Mouse (Mus musculus) right cerebral cortex, postnatal 25 days (tissue): ENCODE results near the gene Fam213b.

ENCODE experiments used
- DNase-seq: peaks from one replicate; pipeline ENCODE4 v3.0.0; 2022

Gene Fam213b

DNA sequence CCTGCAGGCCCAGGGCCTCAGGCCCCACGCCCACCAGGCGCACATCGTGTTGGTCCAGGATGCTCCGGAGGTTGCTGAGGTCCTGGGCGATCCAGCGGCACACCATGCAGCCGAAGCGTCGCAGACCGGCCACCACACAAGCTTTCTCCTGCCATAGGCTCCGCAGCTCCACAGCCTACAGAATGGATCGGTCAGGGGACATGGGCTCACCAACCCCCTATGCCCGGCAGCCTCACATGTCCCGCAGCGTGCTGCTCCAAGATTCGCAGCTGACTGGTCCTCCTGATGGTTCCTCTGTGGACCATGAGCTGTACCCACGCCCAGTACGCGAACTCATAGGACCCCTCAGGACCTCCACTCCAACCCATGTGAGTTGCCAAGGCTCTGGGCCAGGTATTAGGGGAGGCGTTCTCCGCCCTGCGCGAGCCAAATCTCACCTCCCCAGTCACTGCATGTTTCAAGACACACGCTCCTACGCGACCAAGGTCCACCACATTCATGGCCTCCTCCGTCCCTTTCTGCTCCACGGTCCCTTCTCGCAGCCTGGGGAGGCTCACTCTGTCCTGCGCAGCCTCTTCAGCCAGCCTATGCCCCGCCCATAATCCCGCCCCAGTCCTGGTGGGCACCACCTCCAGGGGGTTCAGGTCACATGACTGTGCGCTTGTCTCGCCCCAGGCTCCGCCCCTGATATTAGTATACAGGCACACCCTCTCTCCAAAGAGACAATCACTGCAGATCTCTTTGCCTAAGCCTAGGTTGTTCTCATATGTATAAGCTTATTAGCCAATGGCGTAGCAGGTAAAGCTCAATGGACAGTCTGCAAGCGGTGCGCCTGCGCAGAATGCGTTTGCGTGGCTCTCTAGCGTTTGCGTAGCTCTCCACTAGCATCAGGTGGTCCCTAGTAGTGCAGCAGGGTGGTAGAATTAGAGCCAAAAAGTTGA lies at the start of gene Fam213b:
TSS of gene Fam213b (minus strand) at position 630 of the 941 bp plus-strand sequence.
- peak; percentile 75 for DNase-seq

DNA sequence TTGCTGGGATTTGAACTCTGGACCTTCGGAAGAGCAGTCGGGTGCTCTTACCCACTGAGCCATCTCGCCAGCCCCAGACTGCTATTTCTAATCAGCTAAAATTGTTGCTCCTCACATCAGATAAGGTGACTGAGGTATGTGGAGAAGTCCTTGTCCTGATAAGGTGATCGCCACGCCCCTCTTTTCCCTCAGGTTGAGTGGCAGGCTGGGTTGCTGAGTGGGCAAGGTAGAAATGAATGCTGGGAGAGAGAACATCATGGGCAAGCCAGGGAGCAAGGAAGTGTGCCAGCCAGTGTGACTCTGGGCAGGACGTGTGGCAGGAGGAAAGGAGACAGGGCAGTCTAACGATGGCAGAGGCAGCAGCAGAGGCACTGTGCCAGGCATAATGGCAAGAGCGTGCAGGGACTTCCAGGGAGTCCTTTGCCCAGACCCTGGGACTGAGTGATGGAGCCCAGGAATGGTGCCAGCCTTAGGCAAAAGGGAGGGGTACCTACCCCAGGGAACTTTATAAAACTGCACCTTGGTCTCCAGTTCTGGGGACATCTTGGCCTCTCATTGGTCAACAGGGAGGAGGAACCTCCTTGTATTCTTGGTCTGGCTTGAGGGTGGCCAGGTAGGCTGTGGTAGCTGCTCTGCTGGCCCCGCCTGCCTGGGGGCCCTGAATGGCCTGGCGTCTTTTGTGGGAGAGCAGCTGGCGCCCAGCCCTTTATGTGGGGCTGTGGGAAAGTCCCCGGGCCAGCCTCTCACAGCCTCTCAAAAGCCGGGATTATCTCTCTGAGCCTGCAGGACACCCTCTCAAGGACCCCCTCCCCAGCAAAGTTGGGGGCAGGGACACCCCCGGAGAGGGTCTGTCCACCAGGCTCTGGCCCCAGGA lies 49.4 kb upstream of the Fam213b start:
- DNase-seq = peak; percentile 42

DNA sequence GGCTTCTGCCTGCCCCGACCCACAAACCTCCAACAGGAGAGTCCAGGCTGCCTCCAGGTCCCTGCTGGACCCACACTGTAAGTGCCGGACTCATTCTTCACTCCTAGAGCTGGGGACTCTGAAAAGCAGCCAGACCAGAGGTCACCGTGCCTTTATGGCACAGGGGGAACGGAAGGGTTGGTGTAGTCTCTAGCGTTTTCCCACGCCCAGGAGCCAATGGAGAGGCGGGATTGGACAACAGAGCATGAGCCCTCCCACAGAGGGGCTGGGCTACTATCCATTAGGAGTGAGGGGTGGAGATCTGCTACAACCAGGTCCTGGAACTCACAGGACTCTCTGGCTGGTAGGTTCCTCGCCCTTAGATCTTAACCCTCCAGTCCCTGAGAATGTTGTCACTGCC lies 47.4 kb upstream of the Fam213b start:
- peak; percentile 55 for DNase-seq

DNA sequence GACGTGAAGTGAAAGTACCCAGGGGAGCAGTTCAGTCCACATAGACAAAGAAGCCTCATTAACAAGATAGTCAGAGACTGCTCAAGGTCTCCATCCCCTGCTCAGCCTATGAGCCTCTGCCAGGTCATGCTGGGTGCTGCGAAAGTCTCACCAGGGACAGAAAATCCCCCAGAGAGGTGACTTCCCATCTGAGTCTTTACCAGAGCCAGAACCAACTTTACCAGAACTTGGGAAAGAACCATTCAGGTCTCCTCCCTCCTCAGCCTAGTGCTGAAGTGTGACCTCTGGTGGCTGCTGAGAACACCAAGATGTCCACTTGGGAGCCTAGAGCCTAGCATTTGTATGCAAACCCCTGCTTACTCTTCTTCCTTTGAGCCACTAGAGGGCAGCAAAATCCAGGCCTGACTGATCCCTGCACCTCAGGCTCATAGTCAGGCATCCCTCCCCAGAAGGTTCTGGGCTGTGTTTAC lies 45.2 kb upstream of the Fam213b start:
- DNase-seq = peak; percentile 67

DNA sequence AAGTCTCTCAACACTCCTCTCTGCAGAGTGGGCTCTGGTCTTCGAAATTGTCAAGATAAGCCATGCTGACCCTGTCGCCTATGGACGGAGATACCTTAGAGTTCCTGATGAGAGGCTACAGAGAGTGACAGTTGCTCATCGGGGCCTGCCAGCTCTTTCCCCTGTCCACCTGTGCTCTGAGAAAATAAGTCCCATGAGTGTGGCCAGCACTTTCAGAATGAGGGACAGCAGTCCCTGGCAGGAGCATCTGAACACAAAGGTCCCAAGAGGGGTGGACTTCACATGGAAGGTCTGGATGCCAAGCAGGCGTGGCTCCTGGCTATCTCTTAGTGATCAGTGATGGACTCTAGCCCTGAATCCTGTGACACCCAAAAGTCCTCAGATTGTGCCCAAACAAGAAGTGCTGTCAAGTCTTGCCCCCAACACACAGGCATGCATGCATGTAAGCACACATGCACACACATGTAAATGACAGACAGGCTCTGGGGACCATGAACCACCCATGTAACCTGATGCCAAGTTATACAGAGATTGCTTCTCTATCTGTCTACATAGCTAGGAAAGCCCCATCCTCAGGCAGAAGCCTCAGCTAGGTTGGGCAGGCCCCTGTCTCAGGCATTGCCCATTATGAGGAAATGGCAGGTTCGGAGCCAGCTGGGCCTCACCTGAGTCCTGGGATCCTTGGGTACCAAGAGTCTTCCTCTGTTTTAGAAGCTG lies 44.5 kb upstream of the Fam213b start:
- DNase-seq = no peak

DNA sequence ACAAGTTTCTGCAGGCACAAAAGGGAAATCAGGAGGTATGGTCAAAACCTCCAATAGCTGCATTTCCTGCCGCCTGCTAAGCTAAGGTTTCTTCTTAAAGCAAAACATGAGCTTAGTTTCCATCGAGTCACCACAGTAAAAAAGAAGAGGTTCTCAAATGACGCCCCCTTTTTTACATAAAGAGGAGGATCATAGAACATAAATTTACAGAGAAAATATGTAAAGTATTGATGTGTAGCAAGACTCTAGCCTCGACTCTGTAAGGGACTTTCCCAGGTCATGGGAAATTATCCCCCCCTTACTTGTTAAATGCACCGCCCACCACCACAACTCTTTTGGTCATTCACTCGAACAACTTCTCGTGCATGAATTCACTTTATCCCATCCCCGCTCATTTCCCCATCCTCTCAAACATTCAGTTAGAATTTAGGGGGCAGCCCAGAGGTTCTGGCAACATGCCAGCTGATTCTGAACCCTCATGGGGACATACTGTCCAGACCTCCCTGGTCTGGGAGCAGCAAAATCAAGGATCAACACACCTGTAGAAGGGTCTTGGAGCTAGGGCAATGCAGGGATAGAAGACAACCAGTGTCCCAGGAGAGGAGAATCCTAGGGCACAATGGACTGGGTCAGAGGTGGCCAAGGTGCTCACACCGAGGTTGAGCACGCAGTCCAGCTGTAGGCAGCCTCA lies 43.8 kb upstream of the Fam213b start:
- DNase-seq = no peak

DNA sequence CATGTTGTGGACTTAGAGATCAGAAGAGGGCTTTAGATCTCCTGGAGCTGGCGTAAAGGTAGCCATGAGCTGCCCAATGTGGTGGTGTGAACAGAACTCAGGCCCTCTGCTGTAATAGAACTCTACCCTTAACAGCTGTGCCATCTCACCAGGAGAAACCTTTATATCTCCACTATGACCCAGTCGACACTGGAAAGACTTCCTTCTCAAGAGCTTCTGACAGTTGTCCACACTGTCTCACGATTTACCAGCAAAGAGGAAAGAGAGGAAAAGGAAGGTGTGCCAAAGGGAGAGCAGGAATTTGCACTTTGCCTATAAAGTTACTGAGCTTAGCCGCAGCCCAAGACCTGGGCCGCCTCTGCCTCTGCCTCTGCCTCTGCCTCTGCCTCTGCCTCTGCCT lies 42.9 kb upstream of the Fam213b start:
- DNase-seq = no peak

DNA sequence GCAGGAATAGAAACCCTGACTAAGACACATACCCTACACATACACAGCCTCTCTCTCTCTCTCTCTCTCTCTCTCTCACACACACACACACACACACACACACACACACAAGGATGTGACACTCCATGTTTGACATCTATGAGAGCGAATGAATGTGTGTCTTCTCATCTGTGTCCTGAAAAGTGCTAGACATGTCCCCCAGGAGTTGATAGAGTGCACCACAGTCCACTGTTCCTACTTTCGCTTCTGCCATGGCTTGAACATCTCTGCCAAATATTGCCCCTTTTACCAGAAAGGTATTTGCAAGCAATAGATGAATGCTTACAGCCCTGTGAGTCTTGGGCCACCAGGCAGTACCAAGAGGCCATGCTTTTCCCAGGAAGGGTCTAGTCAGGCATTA lies 41.2 kb upstream of the Fam213b start:
- no peak for DNase-seq

DNA sequence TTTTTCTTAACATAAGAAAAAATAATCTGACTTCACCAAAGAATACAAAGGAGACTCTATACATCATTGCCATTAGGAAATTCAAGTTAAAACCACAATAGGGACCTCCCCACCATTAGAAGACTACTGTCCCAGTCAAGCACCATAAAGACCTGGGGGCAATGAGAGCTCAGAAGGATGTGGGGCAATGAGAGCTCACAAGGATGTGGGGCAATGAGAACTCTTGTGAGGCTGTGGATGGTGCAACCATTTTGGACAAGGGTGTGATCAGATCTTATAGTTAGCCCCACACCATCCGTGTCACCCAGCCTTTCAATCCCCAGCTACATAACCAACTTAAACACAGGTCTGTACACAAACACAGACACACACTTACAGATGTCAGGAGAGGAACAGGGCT lies 38.8 kb upstream of the Fam213b start:
- DNase-seq = no peak

DNA sequence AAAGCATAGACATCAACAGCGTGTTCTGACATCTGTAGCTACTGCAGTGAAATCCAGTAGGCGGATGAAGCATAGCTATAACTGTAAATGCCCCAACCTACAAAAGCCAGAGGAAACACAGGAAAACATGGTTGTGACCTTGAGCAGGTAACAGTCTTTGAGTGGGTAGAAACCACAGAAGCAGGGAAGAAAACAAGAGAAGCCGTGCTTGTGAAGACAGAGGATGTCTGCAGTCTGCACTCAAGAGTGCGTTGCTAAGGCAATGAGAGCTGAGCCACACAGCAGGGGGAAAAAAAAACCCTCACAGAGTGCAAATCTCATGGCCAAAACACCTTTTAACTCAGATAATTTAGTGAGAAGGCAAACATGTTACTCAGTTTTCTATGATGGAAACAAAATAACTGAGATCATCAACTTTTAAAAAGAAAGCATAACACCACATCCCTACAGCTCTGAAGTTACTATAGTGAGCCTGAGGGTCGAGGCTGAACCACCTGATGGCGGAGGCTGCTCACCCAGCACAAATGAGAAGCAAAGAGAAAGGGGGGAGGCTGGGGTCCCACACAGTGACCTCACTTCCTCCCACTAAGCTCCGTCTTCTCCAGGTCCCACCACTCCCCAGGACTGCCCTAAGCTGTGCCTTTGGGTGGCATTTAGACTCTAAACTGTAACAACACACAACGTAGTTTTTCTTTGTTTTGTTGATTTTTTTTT lies 37.8 kb upstream of the Fam213b start:
- no peak for DNase-seq

DNA sequence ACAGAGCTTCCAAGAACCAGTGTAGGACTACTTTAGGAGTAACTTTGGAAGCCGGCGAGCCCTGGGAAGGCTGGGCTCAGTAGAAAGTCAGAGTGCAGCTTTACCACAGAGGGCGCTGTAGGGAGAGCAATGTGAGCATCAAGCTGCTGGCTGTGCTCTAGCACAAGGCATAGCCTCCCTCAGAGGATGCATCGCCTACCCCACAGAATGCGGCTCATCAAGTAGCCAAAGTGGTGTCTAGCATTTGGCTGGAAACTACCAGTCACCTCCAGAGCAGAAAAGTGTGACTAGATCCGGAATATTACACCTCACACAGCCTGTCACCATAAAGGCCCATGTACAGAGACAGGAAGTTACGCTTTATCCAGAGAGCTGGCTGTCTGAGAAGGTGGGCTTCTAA lies 36.9 kb upstream of the Fam213b start:
- no peak for DNase-seq

DNA sequence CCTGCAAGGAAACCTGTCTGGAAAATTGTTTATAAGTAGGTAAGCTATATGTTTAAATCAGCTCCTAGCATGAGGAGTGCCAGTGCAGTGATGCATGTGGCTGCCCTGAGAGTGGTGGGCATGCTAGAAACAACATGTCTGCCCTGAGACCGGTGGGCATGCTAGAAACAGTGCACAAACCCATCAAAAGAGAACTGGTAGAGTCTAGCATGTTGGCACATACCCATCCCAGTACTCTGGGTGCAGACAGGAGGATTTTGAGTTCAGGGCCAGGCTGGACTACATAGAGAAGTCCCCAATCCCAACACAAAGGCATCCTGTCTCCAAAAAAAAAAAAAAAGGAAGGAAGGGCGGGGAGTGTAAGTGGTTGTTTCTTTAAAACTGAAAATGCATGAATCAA lies 35.9 kb upstream of the Fam213b start:
- DNase-seq = no peak

DNA sequence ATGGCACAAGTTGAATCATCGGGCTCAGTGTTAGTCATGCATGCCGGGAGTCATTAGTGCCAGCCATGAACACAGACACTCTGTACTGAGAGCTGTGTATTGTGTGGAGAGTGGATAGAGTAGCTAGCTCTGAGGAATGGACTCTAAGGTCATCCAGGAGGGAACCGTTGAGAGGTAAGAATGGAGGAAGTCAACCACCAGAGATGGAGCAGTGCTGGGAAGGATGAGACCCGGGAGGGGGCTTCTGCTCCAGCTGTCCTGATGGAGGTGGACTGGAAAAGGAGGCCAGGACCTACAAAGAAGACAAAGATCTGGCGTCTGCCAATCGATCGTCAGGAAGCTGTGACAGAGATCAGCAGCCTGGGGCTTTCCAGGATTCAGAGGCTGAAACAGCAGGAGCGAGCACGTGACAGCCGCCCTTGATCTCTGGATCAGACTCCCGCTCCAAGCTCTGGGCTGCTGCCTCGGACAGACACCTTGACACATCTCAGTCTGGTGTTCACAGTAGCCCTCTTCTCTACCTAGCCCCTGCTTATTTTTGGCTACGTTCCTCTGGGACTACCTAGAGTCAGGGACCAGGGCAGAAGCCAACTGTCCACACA lies 34.5 kb upstream of the Fam213b start:
- DNase-seq = no peak

DNA sequence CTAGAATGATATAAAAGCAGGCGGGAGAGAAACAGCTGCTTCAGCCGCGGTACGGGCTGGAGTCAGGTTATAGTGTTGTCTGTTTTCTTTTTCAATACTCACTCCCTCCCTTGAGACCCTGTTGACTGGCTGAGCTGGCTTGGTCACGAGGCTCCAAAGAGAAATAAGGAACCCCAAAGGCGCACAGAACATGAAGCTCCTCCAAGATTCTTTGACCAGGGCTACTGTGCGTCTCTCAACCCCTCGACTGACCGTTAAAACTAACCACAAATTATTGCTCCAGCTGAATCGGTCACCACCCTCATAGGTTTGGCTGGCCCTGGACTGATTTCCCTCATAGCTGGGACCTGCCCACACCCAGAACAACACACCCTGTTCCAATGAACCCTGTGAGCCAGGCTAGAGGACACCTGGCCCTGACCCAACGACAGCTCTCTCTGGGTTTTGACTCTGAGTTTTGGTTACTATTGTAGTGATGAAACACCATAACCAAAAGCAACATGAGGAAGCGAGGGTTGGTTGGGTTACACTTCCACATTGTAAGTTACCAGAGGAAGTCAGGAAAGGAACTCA lies 30.2 kb upstream of the Fam213b start:
- DNase-seq = no peak

DNA sequence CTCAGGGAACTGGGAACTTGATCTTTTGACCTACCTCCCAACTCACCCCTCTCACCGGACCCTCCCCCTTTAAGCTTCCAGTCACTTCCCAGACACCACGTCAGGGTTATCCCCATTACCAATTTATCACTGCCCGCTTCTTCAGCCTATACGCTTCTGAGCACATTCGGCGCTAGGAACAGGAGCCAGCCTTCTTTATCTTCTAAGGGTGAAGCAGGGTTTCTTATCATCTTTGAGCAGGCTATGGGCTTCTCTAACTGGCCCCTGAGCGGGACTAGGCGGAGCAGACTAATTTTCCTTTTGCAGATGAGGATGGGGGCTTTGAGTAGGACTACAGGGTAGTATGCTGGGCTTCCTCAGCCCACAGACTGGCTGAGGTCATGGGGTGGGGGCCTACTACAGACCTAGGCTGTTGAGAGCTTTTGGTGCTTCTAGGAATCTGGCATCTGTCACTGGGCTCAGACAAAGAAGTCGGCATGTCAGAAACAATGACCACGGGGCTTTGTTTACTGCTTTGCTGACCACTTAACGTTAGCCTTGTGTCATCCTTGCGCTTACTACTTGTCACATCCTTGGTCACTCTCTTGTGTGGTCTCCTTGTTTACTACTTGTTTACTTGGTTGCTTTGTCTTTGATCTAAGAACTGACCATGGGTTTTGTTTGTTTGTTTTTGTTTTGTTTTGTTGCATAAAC lies 29.6 kb upstream of the Fam213b start, which contains the start of gene Tnfrsf14:
TSS of gene Tnfrsf14 (minus strand) at position 169 of the 693 bp plus-strand sequence.
- no peak for DNase-seq

DNA sequence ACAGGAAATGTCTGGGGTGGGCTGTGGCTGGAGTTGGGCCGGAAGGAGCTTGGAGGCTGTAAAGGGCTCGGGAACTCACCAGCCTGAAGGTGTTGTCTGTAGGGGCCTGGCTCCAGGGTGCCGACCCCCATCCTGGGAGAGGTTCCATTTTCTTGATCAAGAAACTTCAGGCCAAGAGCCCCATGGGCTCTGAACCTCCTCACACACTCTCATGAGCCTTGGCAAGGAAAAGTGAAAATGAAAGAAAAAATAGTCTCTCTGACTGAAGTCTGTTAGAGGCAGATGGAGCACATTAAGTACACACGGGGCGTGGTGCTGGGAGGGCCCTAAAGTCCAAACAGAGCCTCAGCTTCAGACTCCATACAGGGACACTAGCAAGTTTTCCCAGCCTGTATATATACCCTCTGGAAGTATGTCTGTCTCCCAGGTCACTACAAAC lies 29.0 kb upstream of the Fam213b start:
- DNase-seq = no peak

DNA sequence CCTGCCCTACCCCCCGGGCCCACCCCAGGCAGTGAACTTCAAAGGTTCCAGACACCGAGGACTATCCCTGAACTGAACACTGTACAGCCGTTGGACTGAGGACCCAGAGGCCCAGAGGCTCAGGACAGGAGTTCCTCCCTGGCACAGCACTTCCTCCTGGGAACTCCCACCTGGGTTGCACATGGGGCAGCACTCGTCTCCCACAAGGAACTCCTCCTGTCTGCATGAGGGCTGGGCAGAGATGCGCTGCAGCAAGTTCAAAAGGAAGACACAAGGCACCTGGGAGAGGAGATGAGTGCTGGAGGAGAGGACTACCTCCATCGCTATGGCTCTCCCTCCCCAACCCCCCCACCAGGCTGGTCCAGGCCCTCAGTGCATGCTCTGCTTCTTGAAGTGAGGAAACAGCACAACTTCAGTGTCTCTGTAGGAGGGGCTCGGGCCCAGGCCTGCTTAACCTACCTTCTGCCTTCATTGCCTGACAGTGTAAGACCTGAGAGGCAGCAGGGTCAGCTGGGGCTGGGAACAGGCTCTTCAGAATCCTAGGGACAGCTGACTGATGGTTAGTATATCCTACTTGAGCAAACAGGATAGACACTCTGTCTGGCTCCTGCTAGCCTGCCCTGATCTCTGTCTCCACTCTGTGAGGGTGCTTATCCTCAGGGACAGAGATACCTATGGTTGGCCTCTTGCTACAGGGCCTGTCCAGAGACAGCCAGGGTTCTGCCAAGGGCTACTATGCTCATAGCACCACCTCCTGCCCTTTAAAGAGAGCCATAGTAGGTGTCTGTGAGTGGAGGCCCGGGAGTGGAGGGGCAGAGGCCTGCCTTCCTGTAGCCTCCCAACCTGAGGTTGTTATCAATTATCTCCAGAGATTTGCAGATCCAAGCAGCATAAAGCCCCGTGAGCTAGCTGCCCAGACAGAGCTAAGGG lies 28.3 kb upstream of the Fam213b start:
- no peak for DNase-seq

DNA sequence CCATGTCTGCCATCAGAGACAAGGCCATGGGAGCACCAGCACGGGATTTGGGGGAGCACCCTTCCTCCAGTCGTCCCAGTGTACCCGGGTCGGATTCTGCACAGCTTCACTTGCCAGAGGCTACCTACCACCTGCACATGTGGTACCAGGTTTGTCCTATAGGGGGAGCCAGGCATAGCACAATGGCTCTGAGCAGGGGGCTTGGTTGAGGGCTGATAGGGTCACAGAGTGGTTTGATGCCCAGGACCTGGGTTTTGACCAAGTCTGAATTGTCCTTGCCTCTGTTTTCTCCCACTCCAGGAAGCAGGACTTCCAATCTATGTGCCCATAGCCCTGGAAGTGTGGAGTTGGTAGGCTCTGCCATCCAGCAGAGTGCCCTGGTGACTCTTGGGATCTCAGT lies 26.5 kb upstream of the Fam213b start:
- no peak for DNase-seq

DNA sequence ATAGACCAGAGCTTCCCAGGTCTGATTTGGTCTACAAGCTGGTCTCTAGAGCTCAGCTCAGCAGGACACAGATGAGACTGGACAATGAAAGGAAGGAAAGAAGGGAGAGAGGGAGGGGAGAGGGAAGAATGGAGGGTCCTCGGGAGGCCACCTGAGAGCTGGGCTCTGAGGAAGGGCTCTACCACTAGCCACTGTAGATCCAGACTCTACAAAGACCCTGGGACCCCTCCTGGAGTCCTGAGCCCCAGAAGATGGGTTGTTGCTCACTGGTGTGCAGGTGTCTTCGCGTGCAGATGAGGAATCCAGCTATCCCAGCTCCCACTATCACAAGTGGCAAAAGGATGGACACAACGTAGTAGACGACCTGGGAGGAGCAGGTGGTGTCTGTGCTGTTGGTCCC lies 24.0 kb upstream of the Fam213b start:
- no peak for DNase-seq
